Mouse (Mus musculus) fat pad, adult 2 months (tissue): ENCODE results near the gene Cacnb4.

Experiments used
- DNase-seq: peaks from one replicate; pipeline ENCODE4 v3.0.0-alpha.2; 2011; ENCODE audit warnings: low read depth, low spot score; ENCODE audit errors: extremely low read depth

Gene Cacnb4

GRCm38 (mm10) chr2:52651547-52651946, 25.1 kb downstream of the Cacnb4 start:
- no peak for DNase-seq

DNA sequence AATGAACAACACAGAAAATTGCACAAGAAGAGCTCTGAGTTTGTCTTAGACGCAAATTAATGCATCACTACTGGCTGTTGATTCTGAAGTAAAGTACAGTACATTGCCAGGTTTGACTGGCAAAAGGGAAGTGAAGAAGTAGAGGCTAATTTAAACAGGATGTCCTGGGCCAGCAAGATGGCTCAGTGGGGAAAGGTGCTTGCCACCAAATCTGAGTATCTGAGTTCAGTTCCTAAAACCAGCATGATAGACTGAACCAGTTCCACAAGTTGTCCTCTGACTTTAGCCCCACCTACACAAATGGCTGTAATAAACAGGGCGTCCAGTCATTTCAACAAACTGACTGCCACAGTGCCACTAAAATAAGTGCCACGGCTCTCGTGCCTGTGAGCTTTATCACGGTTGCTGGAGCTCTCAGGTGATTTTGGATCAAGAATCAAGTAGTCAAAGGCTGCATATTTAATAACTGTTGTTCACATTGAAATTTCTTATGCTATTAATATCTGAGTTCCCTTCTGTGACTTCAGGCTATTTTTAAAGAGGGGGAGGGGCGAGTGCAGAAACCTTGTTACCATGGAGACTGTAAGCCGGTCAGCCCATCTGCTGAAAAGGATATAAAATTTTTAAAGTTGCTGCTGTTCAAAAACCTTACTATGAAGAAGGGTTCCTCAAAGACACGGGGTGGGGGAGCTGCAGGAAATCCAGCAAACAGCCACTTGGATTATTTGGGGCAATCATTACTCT, 29.2 kb downstream of the Cacnb4 start:
- no peak for DNase-seq

DNA sequence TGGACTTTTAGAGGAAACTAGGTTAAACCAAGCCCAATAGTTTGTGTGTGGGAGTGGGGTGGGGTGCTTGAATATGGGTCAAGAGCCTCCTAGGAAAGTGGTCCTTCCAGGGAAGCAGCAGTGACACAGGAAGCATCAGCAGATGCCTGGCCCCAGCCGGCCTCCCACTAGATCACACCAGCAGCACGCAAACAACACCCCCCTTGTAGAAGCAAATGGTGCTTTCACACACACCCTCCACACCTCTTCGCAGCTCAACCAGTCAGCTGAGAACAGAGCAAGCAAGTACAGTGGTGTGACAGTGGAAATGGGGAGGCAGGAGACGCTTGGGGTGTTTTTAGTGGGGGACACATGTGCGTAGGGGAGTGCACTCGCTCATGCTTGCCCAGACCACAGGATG, 33.0 kb downstream of the Cacnb4 start:
- no peak for DNase-seq

DNA sequence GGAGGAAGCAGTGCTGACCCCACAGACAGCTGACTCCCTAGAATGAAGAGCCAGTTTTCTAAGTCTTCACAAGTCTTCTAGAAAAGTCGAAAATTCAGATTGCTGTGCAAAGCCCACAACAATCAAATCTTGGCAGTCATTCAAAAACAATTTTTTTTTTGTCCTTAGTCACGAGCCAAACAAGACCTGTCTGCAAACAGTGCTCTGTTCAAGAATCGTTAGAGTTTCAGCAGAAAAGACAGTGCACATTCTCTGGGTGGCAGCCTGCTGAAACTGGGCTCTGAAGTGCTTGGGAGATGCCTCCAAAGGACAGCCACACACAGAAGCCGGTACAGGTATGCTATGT, 37.1 kb downstream of the Cacnb4 start:
- DNase-seq: no peak

DNA sequence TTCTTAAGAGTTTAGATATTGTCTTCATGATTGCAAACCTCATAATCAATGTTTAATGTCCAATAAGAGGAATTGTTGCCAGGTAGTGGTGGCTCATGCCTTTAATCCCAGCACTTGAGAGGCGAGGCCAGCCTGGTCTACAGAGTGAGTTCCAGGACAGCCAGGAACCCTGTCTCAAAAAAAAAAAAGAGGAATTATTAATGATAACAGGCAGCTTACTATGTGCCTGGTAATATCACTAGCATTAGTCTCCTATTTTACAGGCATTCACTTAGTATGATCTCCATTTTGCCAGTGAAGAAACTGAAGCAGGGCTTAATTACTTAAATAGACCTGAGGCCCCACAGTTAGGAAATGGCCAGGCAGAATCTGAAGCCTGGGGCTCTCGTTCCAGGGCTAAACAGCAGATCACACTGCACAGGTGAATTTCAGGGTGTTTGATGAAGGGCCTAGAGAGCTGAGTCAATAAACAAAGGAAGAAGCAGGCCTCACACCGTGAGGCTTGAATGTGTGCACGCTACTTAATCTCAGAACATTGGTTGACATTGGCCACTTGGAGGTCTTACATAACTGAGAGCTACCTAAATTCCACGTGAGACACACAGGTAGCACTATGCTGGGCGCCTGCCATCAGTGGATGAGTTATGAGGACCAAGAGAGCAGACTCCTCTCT, 37.6 kb downstream of the Cacnb4 start:
- DNase-seq: no peak

DNA sequence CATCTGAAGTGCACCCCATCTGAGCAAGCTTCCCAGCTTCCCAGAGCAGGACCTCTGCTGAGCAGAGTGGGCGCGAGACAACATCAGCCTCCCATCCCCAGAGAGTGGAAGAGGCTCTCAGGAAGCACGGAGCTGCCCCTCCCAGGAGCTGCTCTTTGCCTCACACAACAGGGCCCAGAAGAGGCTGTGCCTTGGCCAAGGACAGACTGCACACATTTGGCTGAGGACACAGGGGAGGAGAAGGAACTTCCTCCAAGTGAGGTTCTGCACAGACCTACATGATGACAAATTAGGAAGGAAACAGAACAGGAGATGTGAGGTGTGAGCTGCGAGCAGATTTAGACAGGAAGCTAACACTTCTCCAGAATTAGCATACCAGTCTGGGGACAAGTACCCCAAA, 38.4 kb downstream of the Cacnb4 start:
- DNase-seq: no peak

DNA sequence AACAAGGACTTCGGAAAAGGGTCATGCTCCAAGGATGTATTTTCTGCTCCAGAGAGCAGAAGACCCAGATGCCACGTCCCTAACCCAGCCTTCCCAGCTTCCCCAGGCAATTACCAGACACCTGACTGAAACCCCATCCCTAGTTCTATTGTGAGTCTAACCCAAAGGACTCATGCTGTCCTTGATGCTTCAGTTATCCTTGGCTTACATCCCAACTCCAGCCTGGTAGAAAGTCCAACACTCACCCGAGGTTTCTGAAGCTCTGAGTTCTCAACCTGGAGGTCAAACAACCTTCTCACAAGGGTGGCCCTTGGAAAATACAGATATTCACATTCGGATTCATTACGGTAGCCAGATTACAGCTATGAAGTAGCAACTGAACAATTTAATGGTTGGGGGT, 40.6 kb downstream of the Cacnb4 start:
- no peak for DNase-seq

GRCm38 (mm10) chr2:52635358-52635757, 41.3 kb downstream of the Cacnb4 start:
- no peak for DNase-seq

- no peak for DNase-seq
Observed at GRCm38 (mm10) chr2:52632880-52633279, 43.8 kb downstream of the Cacnb4 start.

- no peak for DNase-seq
Observed at GRCm38 (mm10) chr2:52628186-52628585, 48.4 kb downstream of the Cacnb4 start.

- no peak for DNase-seq
Observed at GRCm38 (mm10) chr2:52626266-52626665, 50.4 kb downstream of the Cacnb4 start.

DNA sequence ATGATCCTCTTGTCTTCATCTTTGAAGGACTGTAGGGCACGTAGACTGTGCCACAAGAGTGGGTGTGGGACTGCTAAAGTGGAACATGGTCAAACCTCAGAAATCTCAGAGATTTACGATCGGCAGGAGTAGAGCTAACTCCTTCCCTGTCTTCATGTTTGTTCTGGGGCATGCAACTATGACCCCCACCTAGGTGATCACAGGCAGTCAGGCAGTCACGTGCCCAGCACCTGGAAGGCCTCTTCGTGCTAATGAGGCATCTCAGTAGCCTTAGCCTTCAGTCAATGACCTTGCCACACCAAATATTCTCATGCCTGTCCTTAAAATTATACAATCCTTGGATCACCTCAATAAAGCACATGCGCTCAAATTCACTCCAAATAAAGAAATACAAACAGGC, 50.9 kb downstream of the Cacnb4 start:
- no peak for DNase-seq

- DNase-seq: no peak
Observed at GRCm38 (mm10) chr2:52623921-52624404, 52.7 kb downstream of the Cacnb4 start.

GRCm38 (mm10) chr2:52623461-52623860, 53.2 kb downstream of the Cacnb4 start:
- no peak for DNase-seq

GRCm38 (mm10) chr2:52622616-52623015, 54.0 kb downstream of the Cacnb4 start:
- no peak for DNase-seq

DNA sequence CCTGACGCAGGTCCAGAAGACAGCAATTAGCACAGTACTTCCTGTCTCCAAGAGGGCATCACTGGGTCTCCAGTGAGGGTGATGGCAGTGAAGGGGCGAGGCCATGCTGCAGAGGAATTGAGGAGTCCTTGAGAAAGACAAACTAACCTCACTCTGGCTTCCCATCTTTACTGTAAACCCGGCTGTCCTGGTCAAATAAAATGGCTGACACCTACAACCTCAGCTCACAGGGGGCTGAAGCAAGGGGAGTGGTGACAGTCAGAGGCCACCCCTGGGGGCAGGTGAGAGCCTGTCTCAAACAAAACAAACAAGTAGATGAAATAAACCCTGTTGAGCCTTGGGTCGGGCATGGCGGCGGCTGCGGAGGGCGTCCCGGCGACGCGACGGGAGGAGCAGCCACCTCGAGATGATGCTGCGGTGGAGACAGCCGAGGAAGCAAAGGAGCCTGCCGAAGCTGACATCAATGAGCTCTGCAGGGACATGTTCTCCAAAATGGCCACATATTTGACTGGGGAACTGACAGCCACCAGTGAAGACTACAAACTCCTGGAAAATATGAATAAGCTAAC, 57.1 kb downstream of the Cacnb4 start:
- DNase-seq: no peak

DNA sequence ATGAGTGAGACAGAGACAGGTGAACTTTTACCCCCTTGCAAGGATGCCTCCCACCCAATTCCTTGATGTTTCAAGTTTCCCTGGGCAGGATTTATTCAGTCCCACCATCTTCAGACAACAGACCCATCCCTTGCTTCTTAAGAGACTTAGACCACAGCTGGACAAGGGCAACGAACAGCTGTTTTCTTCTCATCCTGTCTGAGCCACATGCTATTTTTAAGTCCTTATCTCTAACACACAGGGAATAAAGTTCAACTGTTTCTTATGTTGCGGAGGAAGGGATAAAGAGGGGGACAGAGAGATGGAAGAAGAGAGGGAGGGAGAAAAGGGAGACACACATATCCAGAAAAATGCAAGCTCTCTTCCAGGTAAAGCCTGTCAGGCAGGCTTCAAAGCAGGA, 57.8 kb downstream of the Cacnb4 start:
- no peak for DNase-seq

- DNase-seq: peak; percentile 71
Observed at GRCm38 (mm10) chr2:52615429-52615828, 61.2 kb downstream of the Cacnb4 start.

DNA sequence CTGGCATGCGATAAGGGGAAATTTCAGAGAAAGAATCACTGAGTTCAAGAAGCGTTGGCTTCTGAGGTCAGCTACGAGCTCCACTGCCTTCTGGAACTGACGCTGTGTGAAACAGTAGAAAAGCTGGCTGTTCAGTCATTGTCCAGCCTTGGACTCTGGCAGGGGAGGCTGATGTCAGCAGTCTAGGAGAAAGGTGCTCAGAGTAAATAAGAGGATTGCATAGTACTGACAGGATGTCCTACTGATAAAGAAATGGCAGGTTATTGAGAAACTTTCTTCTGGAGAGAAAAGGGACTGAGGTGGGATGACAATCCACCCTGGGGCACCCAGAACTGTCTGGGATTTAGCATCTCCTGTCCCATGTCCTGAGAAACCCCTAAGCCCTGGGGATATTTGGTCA, 62.7 kb downstream of the Cacnb4 start:
- no peak for DNase-seq

GRCm38 (mm10) chr2:52609486-52609885, 67.1 kb downstream of the Cacnb4 start:
- no peak for DNase-seq

- DNase-seq: no peak
Observed at GRCm38 (mm10) chr2:52607857-52608485, 68.7 kb downstream of the Cacnb4 start.

GRCm38 (mm10) chr2:52606331-52606730, 70.3 kb downstream of the Cacnb4 start:
- no peak for DNase-seq
